Mouse (Mus musculus): ENCODE data around the gene Mtmr14. TPM values are rescaled to one million over a fixed set of nuclear protein-coding genes. Genes with fewer than 3 reads are reported as not detected.

Gene Mtmr14
- total RNA-seq, 2 experiments from 2014 or later: 24.8 to 26.2 TPM

DNA sequence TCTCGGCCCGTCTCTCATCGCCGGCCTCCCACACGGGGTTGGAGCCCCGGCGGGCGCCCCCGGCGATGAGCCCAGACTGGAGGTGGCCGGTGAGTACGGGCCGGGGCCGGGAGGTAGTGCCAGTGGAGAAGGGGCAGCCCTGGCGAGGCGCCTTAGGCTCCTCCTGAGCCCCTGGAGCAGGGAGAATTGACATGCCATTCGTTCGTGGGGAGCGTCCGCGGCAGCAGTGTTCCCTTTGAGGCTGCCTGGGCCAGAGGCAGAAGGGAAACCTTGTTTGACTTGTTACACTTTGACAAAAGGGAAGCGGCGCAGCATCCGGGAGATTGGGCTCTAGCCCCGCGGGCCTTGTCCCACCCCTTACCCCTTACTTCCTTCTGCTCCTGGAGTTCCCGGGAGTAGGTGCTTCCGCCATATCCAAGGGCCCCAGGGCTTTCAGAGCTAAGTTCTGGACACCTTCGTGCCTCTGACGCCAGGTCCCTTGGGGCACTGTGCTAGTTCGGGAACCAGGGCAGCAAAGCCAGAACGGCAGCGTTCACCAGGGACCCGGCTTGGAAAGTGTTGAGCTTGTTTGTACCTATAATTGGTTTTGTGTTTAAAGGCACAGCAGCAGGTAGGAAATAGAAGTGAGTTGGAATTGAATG, 70.0 kb downstream of the Mtmr14 start:
- DNase-seq (ENCODE audit: extremely low spot score in 1 of 2, low spot score in 2 of 2): peak in 1 of 2 experiments; percentile 70
- intact Hi-C loops (cut with DNase I): loop anchor here (10.0 kb wide), 1 partner anchor 903 kb away; no protein-coding TSS in a partner anchor

DNA sequence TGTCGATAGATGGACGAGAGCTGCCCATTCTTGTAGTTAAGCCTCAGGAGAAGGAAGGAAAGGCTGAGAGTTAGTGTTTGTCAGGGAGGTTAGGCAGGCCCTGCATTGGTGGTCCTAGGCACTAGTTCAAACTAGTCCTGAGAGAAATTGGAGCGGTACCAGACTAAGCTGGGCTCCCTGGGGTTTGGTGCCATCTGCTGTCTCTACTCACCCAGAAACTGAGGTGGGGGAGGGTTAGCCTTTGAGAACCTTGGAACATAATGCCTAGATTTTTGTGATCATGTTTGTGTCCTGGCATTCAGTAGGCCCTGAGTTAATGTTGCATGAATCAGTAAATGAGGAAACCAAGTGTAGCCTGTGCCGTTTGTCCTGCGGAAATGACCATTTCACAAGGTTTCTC, 70.5 kb downstream of the Mtmr14 start:
- peak; percentile 46 to 55 for DNase-seq (ENCODE audit: extremely low spot score in 1 of 2, low spot score in 2 of 2)
- intact Hi-C loops (cut with DNase I): loop anchor here (10.0 kb wide), 1 partner anchor 903 kb away; no protein-coding TSS in a partner anchor

DNA sequence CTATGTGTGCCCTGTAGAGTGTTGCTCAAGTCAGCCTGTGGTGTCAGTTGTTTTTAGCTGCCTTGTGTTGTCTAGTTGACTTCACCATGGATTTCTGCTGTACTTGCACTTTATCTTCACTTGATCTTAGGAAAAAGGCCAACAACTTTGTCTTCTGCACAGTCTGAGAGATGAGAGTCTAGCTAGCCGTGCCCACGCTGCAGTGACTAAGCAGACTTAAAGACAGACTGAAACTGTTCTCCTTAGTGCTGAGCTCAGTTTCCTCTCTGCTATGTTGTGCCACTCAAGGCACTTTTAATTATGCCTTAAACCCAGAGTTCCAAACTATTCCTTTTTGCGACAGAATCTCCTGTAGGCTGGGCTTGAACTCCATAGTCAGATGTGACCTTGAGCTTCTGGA, 78.3 kb downstream of the Mtmr14 start:
- DNase-seq (ENCODE audit: extremely low spot score in 1 of 2, low spot score in 2 of 2): no peak
- intact Hi-C loops (cut with DNase I): loop anchor here (10.0 kb wide), 1 partner anchor 261 kb away; no protein-coding TSS in a partner anchor

DNA sequence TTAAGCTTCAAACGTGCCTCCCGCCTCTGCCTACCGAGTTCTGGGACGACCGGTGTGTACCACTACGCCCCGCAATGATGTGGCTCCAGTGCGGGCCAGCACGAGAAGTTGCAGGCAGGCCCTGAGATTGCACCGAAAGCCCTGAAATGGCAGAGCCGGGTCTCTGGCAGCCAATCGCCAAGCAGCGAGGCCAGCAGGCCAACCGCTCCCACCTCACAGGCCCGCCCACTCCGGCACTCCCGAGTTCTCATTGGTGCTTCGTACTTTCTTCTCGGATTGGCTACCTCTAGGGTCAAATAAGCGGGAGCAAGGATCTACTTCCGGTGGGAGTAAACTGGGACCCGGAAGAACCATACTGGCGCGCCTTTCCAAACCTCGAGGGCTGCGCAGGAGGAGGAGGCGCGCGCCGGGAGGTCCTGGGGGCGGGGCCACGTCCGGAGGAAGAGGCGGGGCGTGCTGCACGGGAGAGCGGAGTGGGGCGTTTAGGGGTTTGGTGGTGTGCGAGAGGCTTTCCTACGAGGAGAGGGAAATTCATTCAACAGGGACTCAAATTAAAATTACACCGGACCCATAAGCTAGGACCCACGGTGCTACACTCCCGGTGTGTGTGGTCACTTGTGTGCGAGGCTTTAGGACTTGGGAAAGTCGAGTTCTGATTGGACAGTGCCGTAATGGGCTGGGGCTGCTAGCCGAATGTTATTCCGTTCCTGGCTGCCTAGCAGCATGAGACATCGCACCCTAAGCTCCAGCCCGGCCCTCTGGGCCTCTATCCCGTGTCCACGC, 89.1 kb downstream of the Mtmr14 start, which contains the start of gene Ogg1:
Gene Ogg1 (plus strand): TSS at position 440 of the 783 bp plus-strand sequence.
- peak; percentile 99 for DNase-seq (ENCODE audit: extremely low spot score in 1 of 2, low spot score in 2 of 2)
- intact Hi-C loops (cut with DNase I): no loop called here

DNA sequence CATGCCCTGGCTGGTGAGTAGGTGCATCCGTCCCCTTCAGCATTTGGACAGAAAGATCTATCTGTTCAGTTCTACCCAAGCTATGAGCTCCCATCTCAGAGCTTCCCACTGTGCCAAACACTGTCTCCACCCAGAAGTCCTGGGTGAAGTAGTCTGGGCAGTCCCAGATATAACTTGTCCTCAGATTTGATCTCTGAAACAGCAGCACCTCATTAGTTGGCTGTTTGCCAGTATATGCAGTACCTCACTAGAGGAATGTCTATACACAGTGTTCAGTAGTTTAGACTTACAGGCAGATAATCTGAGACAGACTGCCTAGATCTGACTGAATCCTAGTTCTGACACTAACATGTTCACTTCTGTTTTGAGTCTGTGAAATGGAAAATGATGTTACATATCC, 91.8 kb downstream of the Mtmr14 start:
- DNase-seq (ENCODE audit: extremely low spot score in 1 of 2, low spot score in 2 of 2): no peak
- intact Hi-C loops (cut with DNase I): no loop called here

DNA sequence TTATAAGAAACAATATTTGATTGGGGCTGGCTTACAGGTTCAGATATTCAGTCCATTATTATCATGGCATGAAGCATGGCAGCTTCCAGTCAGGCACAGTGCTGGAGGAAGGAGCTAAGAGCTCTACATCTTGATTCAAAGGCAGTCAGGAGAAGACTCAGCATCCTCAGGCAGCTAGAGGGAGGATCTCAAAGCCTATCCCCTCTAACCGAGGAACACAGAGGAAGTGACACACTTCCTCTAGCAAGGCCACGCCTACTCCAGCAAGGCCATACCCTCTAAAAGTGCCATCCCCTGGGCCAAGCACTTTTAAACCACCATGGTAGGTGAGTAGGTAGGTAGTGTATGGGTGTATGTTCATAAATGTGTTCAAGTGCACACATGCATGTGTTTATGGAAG, 92.9 kb downstream of the Mtmr14 start:
- no peak for DNase-seq (ENCODE audit: extremely low spot score in 1 of 2, low spot score in 2 of 2)
- intact Hi-C loops (cut with DNase I): no loop called here

Other genes with a start within 250 kb of the Mtmr14 start
- gene Thumpd3, start 191.6 kb upstream of the Mtmr14 start, total RNA-seq (2021): 10 to 100 TPM; 30.8 to 31.7 TPM
- gene Setd5, start 160.5 kb upstream of the Mtmr14 start, total RNA-seq (2021): 100 to 1,000 TPM; 133 to 135 TPM
- gene Lhfpl4, start 42.5 kb upstream of the Mtmr14 start, total RNA-seq (2021): 100 to 1,000 TPM; 104 to 111 TPM
- gene Cpne9, start 44.5 kb downstream of the Mtmr14 start, total RNA-seq (2021): 10 to 100 TPM; 21.0 to 22.3 TPM
- 10 to 100 TPM; 24.7 TPM for gene Brpf1, start 69.3 kb downstream of the Mtmr14 start, total RNA-seq (2021)
- 1 to 10 TPM; 5.5 to 6.4 TPM for gene Ogg1, start 89.1 kb downstream of the Mtmr14 start, total RNA-seq (2021)
- 100 to 1,000 TPM; 107 to 112 TPM for gene Camk1, start 106.1 kb downstream of the Mtmr14 start, total RNA-seq (2021)
- 10 to 100 TPM; 50.5 to 52.5 TPM for gene Tada3, start 140.0 kb downstream of the Mtmr14 start, total RNA-seq (2021)
- gene Arpc4, start 140.3 kb downstream of the Mtmr14 start, total RNA-seq (2021): 100 to 1,000 TPM; 318 to 324 TPM
- 1 to 10 TPM; 6.1 to 8.1 TPM for gene Ttll3, start 151.4 kb downstream of the Mtmr14 start, total RNA-seq (2021)
- 10 to 100 TPM; 15.8 to 19.8 TPM for gene Rpusd3, start 181.5 kb downstream of the Mtmr14 start, total RNA-seq (2021)
- gene Cidec, start 197.9 kb downstream of the Mtmr14 start, total RNA-seq (2021): not detected
- 10 to 100 TPM; 42.7 to 44.8 TPM for gene Jagn1, start 204.7 kb downstream of the Mtmr14 start, total RNA-seq (2021)
- under 1 TPM; 0.55 to 0.66 TPM for gene Il17re, start 220.6 kb downstream of the Mtmr14 start, total RNA-seq (2021)
- 1 to 10 TPM; 2.5 to 3.2 TPM for gene Il17rc, start 233.6 kb downstream of the Mtmr14 start, total RNA-seq (2021)
- 10 to 100 TPM; 87.4 to 88.4 TPM for gene Creld1, start 245.5 kb downstream of the Mtmr14 start, total RNA-seq (2021)